Mouse (Mus musculus) embryonic fibroblast, embryonic 13.5 days (primary cell): ENCODE results near the gene Tff2.

Experiments
- CTCF ChIP-seq: IDR thresholded peaks from 2 replicates; pipeline ENCODE4 v1.5.1; 2011; ENCODE audit warnings: mild to moderate bottlenecking, control low read depth, low read length, moderate library complexity, borderline replicate concordance; ENCODE audit not compliant: insufficient read depth
- POLR2A ChIP-seq: IDR thresholded peaks from 2 replicates; pipeline ENCODE4 v1.6.1; 2011; ENCODE audit warnings: low read depth, mild to moderate bottlenecking, control low read depth, low read length, moderate library complexity

GRCm38 (mm10) chr17:31117946-31118345, 26.1 kb downstream of the Tff2 start:
- TF ChIP-seq CTCF (no peak), POLR2A (no peak)
